Mouse (Mus musculus) bone marrow macrophage, adult 2 months (primary cell): ENCODE measurements at regions not wholly inside any gene's neighbourhood (a gene's known extent, or its start where the extent isn't known, plus 50 kb on each side); places are given as distances from the start of the nearest gene placed in this dataset.

Experiments used
- CTCF ChIP-seq: IDR thresholded peaks from 2 replicates; pipeline ENCODE4 v1.5.1; 2012; ENCODE audit warnings: low read depth, mild to moderate bottlenecking, low read length, moderate library complexity
- POLR2A ChIP-seq: IDR thresholded peaks from 2 replicates; pipeline ENCODE4 v1.6.1; 2012; ENCODE audit warnings: mild to moderate bottlenecking, low read depth, low read length, borderline replicate concordance

- no peak for TF ChIP-seq CTCF
- TF ChIP-seq POLR2A, result no peak
Observed at GRCm38 (mm10) chr7:88222141-88222540, 55.7 kb upstream of the Ctsc start.
